Mouse (Mus musculus): ENCODE results near the gene Gstp3. TPM values are rescaled to one million over a fixed set of nuclear protein-coding genes. Genes with fewer than 3 reads are reported as not detected.

Gstp3 gene
- polyA plus RNA-seq, 1 experiment = not detected

DNA sequence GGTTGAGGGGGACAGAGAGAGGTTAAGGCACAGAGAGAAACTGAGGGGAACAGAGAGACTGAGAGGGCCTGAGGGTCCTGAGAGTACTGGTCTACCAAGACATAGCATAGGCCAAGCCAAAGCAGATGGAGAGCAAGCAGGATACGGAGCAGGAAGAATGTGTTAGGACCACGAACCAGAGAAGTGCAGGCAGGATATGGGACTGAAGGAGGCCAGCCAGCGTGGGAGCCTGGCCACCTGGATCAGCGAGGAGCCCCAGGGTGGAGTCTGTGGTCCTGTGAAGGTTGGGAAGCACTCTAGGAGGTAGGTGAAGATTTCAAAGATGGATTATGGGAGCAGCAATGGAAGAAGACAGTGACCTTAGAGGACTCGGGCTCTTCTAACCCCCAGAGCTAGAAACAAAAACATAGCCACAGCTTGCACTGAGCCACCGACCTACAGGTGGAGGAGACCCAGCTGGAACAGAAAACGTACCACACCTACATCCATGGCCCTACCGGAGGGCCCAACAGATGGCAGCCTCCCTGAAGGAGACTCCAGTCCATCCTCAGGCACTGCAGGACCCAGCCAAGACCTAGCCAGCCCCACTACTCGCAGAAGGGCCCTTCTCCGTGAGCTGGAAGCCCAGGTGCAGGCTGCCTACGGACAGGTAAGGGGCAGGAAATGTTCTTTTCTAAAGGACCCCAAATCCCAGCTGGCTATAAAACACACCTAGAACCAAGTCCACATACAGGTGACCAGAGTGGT is 23.0 kb upstream of the Gstp3 start:
- peaks cover 6% of the 10 kb centered on the region; the same call in 1 of the 2 replicates for H3K9me3 ChIP-seq
- peaks cover 85% of the 10 kb centered on the region for H3K27me3 ChIP-seq (replicated peaks)
- no peak overlapping the region for H3K4me3 ChIP-seq (replicated peaks)
- TF ChIP-seq FLI1 (IDR thresholded peaks at IDR 0.05; ENCODE audit: low read length) (no peak), GATA1 (IDR thresholded peaks at IDR 0.05; ENCODE audit: borderline replicate concordance, low read length) (no peak)
- peaks cover 50% of the 10 kb centered on the region for H3K4me1 ChIP-seq
- no peaks in the 10 kb centered on the region for H3K36me3 ChIP-seq (replicated peaks; ENCODE audit: low read length)

DNA sequence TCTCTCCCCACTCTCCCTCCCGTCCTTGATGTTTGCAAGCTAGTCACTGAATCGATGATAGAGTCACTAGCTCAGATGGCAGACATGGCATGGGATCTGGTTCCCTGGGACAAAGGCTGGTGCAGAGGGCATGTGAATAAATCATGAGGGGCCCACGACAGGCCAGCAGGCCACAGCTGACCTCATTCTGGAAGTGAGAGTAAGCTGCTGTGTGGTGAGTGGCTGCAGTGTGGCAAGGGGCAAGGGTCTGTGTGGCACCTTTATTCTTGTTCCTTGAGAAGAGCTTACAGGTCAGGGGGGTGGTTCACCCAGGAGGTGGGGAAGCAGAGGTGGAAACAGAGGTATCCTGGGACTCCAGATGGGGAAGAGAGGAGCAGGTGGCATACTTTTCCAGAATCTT is 22.0 kb upstream of the Gstp3 start, which contains the start of gene Cabp2:
Gene Cabp2 (plus strand): TSS at position 185 of the 400 bp plus-strand sequence.
- H3K4me1 ChIP-seq = peaks cover 43% of the 10 kb centered on the region
- no peak for TF ChIP-seq GATA1 (IDR thresholded peaks at IDR 0.05; ENCODE audit: borderline replicate concordance, low read length)
- TF ChIP-seq FLI1 (IDR thresholded peaks at IDR 0.05; ENCODE audit: low read length) = no peak

DNA sequence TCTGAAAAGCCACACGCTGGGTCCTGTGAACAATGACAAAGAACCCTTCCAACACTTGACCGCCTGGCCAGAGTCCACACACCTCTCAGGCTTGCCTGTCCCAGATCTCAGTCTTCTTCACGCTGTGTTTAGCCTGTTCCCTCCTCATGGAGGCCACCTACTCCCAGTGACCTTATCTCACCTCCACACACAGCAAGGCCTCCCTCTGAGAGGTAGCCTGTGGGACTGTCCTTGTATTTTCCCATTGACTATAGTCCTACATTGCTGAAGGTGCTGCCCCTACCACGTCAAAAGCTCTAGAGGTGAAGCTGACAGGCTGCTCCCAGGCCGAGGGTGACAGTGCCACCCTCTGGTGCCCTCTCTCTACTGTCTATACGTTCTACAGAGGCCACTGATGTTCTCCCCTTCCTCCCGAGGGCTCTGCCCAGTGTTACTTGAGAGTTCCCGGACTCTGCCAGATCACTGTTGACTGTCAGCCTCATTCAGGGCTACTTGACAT is 21.2 kb upstream of the Gstp3 start:
- TF ChIP-seq FLI1 (IDR thresholded peaks at IDR 0.05; ENCODE audit: low read length) (no peak), GATA1 (IDR thresholded peaks at IDR 0.05; ENCODE audit: borderline replicate concordance, low read length) (no peak)
- no peak overlapping the region for H3K4me3 ChIP-seq (replicated peaks)
- peaks cover 35% of the 10 kb centered on the region for H3K4me1 ChIP-seq
- H3K9me3 ChIP-seq = peaks cover 10% of the 10 kb centered on the region
- peaks cover 73% of the 10 kb centered on the region for H3K27me3 ChIP-seq (replicated peaks)
- no peaks in the 10 kb centered on the region for H3K36me3 ChIP-seq (replicated peaks; ENCODE audit: low read length)

More for the DNA sequence above, 22.0 kb upstream of the Gstp3 start, which contains the start of gene Cabp2:
- peaks cover 9% of the 10 kb centered on the region for H3K9me3 ChIP-seq
- H3K27me3 ChIP-seq (replicated peaks) = peaks cover 78% of the 10 kb centered on the region
- no peaks in the 10 kb centered on the region for H3K36me3 ChIP-seq (replicated peaks; ENCODE audit: low read length)
- H3K4me3 ChIP-seq (replicated peaks) = no peak within 1 kb of the TSS

DNA sequence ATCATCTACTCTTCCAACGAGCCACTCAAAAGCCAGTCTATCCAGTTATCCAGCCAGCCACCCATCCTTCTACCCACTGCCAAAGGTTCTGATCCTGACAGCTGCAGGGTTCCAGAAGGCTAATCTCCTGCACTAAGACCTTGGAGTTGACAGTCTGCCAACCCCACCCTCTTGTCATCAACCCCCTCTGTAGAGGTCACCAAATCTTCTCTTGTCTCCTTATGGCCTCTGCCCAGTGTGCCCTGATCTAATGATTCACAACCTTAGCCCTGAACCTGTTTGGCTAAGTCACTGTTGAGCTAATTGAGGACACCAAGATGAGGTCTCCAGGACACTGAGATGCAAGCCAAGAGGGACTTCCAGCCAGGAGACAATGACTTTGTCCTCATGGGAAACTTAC is 20.2 kb upstream of the Gstp3 start:
- TF ChIP-seq FLI1 (IDR thresholded peaks at IDR 0.05; ENCODE audit: low read length) (no peak), GATA1 (IDR thresholded peaks at IDR 0.05; ENCODE audit: borderline replicate concordance, low read length) (no peak)
- H3K27me3 ChIP-seq (replicated peaks) = peaks cover 66% of the 10 kb centered on the region
- H3K4me1 ChIP-seq = peaks cover 25% of the 10 kb centered on the region
- no peaks in the 10 kb centered on the region for H3K36me3 ChIP-seq (replicated peaks; ENCODE audit: low read length)
- peaks cover 10% of the 10 kb centered on the region for H3K9me3 ChIP-seq
- no peak overlapping the region for H3K4me3 ChIP-seq (replicated peaks)

DNA sequence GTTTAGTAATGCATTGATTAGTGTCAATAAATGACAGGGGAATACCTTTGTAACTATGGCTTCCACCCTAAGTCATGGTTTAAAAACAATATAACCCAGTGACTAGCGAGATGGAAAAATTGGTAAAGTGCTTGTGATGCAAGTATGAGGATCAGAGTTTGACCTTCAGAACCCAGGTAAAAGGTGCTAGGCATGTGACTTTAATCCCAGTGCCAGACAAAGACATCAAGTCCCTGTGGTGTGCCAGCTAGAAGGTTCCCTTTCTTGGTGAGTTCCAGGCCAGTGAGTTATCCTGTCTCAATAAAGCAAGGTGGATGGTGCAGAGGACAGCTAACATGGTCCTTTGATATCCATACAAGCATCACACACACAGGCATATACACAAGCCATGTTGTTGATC is 16.2 kb upstream of the Gstp3 start:
- Histone ChIP-seq H3K36me3 (replicated peaks; ENCODE audit: low read length) (no peaks in the 10 kb centered on the region), H3K4me1 (peaks cover 12% of the 10 kb centered on the region), H3K9me3 (peaks cover 10% of the 10 kb centered on the region), H3K27me3 (replicated peaks) (peaks cover 49% of the 10 kb centered on the region), H3K4me3 (replicated peaks) (no peak overlapping the region)
- TF ChIP-seq GATA1 (IDR thresholded peaks at IDR 0.05; ENCODE audit: borderline replicate concordance, low read length) (no peak), FLI1 (IDR thresholded peaks at IDR 0.05; ENCODE audit: low read length) (no peak)

DNA sequence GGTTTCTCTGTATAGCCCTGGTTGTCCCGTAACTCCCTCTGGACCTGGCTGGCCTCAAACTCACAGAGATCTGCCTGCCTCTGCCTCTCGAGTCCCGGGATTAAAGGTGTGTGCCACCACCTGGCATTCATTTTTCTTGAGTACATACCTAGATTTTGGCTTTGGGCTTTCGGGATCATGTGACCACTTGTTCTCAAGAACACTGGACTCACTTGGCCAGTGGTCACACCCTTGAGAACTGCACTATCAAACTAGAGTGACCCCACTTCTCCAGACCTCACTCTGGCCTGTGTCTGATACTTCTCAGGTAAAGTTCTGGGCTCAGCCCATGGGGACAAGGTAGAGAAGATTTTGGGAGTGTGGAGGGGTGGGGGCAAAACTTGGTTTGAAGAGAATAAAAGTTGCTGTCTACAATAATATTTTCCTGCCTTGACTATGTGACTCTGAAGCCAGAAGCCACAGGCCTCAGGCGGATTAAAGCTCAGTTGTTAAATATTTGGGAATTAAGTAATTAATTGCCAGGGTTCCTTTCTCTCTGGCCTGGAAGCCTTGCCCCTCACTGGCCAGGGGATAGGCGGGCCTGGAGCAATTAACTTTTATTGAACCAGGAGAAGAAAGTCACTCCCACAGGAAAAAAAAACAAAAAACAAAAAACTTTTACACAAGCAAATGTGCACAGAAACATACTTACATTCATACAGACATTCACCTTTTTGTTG is 13.5 kb upstream of the Gstp3 start:
- Histone ChIP-seq H3K9me3 (peaks cover 8% of the 10 kb centered on the region), H3K27me3 (replicated peaks) (peaks cover 47% of the 10 kb centered on the region), H3K4me1 (peaks cover 7% of the 10 kb centered on the region), H3K4me3 (replicated peaks) (no peak overlapping the region), H3K36me3 (replicated peaks; ENCODE audit: low read length) (no peaks in the 10 kb centered on the region)
- TF ChIP-seq GATA1 (IDR thresholded peaks at IDR 0.05; ENCODE audit: borderline replicate concordance, low read length) (no peak), FLI1 (IDR thresholded peaks at IDR 0.05; ENCODE audit: low read length) (no peak)

DNA sequence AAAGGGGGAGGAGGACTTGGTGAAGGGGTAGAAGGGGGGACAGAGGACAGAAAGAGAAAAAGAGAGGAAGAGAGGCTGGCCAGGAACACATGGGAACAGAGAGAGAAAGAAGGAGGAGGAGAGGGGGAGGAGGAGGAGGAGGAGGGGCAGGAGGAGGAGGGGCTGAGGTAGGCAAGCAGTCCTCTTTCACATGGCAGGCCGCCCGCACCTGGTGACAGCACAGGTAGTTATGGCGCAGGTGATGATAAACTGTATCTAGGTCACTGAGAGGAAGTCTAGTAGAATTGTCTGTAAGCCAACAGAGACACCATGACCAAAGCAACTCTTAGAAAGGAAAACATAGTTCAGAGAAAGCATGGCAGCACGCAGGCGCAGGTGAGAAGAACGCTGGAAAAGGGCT is 12.0 kb upstream of the Gstp3 start:
- H3K36me3 ChIP-seq (replicated peaks; ENCODE audit: low read length) = no peaks in the 10 kb centered on the region
- peaks cover under 1% of the 10 kb centered on the region for H3K9me3 ChIP-seq
- no peak for TF ChIP-seq FLI1 (IDR thresholded peaks at IDR 0.05; ENCODE audit: low read length)
- no peak for TF ChIP-seq GATA1 (IDR thresholded peaks at IDR 0.05; ENCODE audit: borderline replicate concordance, low read length)

DNA sequence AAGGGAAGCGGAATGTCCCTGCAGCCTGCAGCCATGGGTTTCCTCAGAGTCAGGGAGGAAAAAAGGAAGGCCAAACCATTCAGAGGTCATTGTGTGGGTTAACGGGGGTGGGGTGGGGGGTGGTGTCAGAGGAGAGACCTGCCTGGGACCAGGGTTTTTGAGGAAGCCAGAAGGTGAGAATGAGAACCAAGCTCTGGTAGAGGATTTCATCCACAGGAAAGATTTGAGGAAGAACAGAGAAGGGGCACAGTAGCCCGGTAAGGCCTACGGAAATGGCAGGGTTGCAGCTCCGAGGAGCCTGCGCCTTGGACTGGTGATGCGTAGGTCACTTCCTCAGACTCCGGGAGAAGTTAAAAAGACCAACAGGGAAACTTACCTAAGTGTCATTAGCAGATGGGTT is 11.4 kb upstream of the Gstp3 start:
- Histone ChIP-seq H3K27me3 (replicated peaks) (peaks cover 53% of the 10 kb centered on the region), H3K9me3 (no peaks in the 10 kb centered on the region), H3K4me1 (peaks cover 6% of the 10 kb centered on the region; the same call in 1 of the 2 replicates), H3K36me3 (replicated peaks; ENCODE audit: low read length) (no peaks in the 10 kb centered on the region), H3K4me3 (replicated peaks) (no peak overlapping the region)
- TF ChIP-seq FLI1 (IDR thresholded peaks at IDR 0.05; ENCODE audit: low read length) (no peak), GATA1 (IDR thresholded peaks at IDR 0.05; ENCODE audit: borderline replicate concordance, low read length) (no peak)

More for the DNA sequence above, 12.0 kb upstream of the Gstp3 start:
- Histone ChIP-seq H3K4me1 (peaks cover 4% of the 10 kb centered on the region; the same call in 1 of the 2 replicates), H3K27me3 (replicated peaks) (peaks cover 54% of the 10 kb centered on the region), H3K4me3 (replicated peaks) (no peak overlapping the region)

DNA sequence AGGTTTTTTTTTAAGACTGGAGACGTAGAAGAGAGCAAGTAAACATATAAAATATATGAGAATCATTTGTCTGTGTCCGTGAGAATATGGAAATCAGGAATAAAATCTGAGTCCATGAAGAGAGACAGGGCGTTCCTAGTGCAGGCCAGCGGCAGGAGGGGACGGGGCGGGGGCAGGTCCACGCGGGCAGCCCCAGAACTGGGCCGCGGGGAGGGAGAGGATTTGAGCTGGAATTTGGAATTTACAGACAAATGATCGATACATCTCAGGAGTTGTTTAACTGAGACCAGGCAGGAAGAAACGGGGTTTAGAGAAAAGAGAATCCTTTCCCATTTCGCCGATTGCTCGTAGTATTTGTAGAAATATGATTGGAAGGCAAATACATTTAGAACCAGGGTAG is 10.9 kb upstream of the Gstp3 start:
- Histone ChIP-seq H3K36me3 (replicated peaks; ENCODE audit: low read length) (no peaks in the 10 kb centered on the region), H3K27me3 (replicated peaks) (peaks cover 49% of the 10 kb centered on the region), H3K4me3 (replicated peaks) (no peak overlapping the region), H3K4me1 (peaks cover 6% of the 10 kb centered on the region; the same call in 1 of the 2 replicates), H3K9me3 (no peaks in the 10 kb centered on the region)
- no peak for TF ChIP-seq FLI1 (IDR thresholded peaks at IDR 0.05; ENCODE audit: low read length)
- no peak for TF ChIP-seq GATA1 (IDR thresholded peaks at IDR 0.05; ENCODE audit: borderline replicate concordance, low read length)
